Mouse (Mus musculus) lung, postnatal 36 days (tissue): ENCODE data around the gene Rnps1.

Source experiments
- DNase-seq: peaks from one replicate; pipeline ENCODE4 v3.0.0; 2022; ENCODE audit warnings: mixed read lengths

Gene Rnps1

GRCm38 (mm10) chr17:24470701-24471527 lies 56.5 kb downstream of the Rnps1 start:
- no peak for DNase-seq

- DNase-seq: peak; percentile 76
Observed at GRCm38 (mm10) chr17:24472512-24472911, 58.1 kb downstream of the Rnps1 start.

- DNase-seq: no peak
Observed at GRCm38 (mm10) chr17:24473612-24474275, 59.4 kb downstream of the Rnps1 start, which contains the start of gene Bricd5. Gene Bricd5 (plus strand): TSS chr17:24473884.

GRCm38 (mm10) chr17:24474557-24474956 lies 60.2 kb downstream of the Rnps1 start:
- no peak for DNase-seq
